Mouse (Mus musculus) hindlimb bud, embryonic 11.5 days (tissue): Measurements from ENCODE around the gene Tbc1d10c.
A peak's percentile ranks its signal among the peaks of the same experiment; 100 is the strongest.

Source experiments
- DNase-seq: peaks from one replicate; pipeline ENCODE4 v3.0.0-alpha.2; 2012; ENCODE audit warnings: low read depth, low spot score; ENCODE audit errors: extremely low spot score

Gene Tbc1d10c

DNA sequence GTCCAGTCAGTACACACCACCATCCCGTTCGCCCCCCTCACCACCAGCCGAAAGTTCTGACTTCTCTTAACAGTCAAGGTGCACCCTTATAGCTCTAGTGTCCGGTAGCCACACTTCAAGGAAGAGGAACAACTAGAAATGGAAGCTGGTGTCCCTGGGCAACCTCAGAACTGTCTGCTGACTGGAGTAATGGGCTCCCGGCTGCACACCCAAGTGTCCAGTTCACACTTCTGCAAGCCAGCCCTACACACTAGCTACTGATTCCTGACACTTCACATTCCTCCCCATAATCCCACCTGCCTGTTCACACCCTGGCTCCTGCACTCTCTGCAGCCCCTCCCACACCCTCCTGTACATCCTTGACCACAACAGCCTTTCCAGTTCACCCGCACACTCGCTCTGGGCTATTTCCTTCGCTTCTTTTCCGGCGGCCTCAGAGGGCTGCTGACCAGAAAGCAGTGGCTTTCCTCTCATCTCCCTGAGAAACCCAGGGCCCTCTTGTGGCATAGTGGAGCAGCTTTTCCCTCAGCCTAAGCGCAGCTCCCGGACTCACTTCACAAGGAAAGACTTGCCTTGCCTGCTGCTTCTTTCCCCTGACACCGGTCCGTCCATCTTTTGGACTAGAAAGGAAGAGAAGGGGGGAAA lies 25.1 kb upstream of the Tbc1d10c start:
- DNase-seq = no peak

DNA sequence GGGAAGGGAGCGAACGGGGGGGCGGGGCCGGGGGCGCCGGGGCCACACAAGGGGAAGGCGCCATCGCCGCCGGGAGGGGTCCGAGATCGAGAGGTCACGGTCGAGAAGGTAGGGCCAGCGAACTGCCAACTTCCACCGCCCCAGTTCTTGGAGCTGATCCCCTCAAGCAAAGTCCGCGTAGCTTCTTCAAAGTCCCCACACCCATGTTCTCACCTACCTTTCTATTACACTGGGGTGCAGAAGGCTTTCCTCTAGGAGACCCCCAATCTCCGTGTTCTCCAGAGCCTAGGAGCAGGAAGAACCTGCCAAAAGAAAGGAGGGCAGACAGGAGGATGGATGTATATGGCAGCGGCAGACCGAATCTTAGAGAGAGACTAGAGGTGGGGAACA lies 24.4 kb upstream of the Tbc1d10c start:
- no peak for DNase-seq

DNA sequence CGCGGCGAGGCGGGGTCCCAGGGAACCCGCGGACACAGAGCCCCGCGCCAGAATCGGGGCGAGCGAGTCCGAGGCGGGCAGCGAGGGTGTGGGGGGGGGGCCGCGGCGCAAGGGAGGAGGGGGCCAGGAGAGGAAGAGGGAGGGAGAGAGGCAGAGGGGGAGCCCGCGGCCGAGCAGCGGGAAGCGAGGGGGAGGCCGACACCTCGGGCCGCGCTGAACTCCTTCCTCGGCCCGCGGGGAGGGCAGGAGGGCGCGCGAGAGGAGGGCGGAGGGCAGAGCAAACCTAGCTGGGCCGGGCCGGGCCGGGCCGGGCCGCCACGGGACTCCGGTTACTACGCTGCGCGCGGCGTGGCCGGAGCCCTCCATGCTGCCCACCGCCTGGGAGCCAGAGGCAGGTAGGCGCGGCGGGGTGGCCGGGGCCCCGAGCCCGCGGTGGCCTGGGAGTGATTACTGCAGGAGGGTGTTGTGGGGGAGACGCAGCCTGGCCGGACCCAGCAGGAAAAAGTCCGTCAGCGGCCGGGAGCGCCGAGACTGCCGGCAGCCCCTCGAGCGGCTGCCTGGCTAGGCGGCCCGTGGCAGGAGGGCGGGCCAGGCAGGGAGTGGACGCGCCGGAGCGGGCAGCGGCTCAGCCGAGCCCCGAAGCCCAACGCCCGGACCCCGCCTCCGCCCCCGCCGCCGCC lies 23.8 kb upstream of the Tbc1d10c start:
- no peak for DNase-seq

DNA sequence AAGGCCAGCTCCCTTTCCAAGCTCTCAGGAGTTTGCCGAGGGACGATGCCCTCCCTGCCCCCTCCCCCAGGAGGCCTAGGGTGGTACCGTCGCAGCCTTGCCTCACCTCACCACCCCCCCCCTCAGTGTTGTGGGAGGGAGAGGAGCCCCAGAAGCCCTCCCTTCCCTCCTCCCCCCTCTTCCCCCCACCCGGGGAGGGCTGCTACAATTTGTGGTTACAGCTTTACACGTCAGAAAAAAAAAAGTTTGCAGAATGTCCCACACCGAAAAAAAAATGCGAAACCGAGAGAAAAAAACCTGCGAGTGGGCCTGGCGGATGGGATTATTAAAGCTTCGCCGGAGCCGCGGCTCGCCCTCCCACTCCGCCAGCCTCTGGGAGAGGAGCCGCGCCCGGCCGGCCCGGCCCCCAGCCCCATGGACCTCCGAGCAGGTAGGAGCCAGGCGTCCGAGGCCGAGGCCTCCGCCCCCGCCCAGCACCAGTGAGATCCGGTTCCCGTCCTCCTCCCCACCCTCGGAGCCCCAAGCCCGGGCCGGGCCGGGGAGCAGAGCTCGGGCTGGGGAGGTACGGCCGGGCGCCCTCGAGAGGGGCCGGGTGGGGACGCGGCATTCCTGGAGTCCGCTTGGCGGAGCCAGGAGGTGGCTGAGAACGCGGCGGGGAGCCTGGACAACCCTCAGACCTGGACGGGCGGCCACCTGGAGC lies 23.1 kb upstream of the Tbc1d10c start, which contains the start of the genes Clcf1 and AC109138.7:
Gene Clcf1, plus strand, starts transcription at position 168 of the 700 bp plus-strand sequence.
Gene AC109138.7, plus strand, starts transcription at position 287 of the 700 bp plus-strand sequence.
- DNase-seq = no peak

DNA sequence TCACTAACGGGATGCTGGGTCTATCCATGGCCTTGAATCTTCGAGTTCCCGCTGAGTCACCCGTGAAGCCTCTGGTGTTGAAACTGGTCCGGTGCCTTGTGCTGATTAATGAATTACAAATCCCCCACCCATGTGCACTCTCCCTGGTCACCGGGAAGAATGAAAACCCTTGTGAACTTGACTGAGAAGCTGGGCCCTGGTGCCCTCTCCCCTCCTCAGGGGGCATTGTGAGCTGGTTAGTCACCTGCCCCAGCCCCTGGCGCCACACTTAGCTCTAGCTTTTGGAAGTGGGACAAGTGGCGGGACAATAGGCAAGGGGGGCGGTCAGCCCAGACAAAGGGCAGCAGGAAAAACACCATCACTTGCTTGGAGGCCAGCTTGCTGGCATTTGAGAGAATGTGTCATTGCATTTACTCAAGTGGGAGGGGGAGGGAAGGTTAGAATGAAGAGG lies 22.5 kb upstream of the Tbc1d10c start:
- DNase-seq = no peak

DNA sequence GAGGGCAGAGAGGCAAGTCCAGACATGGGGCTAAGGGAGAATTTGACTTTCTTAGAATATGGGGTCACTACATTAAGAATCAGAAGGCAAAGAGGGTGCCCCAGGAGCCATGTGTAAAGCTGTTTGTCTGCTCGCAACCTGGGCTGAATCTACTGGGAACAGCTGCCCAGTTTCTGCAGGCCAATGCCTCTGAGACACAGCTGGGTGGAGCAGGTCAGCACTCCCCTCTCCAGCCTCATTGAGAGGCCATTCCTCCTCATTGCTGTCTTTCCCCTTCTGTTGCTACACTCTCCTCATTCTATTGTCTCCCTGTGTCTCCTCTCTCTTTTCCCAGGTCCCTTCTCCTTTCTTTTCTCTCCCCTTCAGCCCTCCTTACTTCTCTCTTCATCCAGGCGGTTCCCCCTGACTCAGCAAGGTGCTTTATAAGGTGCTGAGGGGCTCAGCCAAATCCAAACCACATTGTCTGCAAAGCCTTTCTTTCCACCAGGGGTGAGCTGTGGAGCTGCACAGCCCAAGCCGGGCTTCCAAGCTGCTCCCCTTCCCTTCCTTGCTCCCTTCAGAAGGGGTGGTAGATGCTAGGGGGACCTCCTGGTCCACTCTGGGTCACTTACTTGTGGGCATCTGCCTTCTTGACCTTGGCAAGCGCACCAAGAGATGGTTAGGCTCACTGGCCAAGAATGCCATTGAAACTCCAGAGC lies 21.0 kb upstream of the Tbc1d10c start:
- DNase-seq = no peak

DNA sequence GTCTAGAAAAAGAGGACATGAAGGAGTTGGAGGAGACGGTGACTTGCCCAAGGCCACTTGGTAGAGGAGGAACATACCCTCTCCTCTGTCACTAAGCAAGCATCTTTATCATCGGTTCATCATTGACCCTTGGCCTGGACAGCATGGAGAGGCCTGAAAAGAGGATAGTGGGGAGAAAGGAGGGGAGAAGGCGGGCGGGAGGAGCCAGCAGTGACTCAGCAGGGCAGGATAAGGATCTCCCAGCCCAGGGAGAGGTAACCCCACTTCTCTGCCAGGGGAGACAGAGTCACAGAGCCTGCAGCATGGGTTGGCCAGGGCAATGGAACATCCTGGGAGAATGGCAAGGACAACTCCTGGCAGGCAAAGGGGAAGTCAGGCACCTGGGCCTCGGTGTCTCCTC lies 17.5 kb upstream of the Tbc1d10c start:
- no peak for DNase-seq

DNA sequence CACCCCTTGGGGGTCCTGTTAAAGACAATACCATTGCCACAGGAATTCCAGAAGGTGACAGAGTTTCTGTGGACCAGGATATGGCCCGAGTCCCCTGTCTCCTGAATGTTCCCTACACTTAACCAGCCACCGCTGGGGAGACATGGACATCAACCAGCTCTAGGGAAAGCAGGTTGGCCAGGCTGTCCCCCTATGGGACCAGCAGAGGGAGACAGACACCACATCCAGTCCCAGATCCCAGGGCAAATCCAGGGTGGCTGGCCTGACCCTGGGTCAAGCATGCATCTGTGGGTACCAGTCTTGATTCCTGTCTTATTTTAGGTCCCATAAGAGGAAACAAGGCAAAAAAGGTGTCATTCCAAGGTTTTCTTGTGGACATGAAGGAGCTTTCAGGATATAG lies 15.9 kb upstream of the Tbc1d10c start:
- no peak for DNase-seq

DNA sequence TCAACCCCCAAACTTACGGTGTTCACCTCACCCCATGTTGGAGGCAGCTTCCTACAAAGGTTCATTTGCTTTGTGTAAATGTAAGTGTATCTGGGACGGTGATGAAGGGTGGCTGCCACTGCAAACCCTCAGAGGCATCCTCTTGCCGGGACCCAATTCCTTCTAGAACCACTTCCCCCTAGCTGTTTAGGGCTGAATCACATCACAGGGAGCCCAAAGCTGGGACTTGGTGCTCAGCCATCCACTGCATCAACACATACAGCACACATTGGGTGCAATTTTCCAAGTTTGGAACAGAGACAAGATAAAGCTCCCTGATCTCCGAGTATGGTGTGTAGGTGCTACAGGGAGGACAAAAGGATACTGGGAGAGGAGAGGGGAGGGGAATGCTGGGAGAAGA lies 13.8 kb upstream of the Tbc1d10c start:
- DNase-seq = no peak

DNA sequence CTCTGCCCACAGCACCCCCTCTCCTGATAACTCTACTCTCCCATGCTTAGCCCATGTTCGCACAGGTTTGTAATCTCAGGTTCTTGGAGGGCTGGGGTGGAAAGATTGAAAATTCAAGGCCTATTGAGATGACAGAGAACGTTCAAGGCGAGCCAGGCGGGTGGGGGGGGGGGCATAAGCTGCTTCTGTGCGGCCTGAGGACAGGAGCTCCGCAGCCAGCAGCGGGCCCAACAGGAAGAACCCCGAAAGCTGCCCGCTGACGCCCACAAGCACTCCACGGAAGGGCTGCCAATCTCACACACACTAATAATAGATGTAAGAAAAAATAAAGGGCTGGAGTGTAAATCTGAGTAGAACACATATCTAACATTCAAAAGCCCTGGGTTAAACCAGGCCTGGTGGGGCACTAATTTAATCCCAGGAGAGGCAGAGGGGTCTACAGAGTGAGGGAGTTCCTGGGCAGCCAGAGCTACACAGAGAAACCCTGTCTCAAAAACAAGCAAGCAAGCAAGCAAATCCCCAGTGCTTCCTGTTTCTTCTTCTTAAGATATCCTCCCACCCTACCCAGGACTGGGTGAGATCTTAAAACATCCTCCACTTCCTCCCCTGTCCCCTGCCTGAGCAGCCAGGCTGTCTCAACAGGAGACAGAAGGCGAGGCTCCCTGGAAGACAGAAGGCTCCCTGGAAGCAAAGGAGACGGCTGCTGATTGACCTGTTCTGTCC lies 12.7 kb upstream of the Tbc1d10c start:
- no peak for DNase-seq

DNA sequence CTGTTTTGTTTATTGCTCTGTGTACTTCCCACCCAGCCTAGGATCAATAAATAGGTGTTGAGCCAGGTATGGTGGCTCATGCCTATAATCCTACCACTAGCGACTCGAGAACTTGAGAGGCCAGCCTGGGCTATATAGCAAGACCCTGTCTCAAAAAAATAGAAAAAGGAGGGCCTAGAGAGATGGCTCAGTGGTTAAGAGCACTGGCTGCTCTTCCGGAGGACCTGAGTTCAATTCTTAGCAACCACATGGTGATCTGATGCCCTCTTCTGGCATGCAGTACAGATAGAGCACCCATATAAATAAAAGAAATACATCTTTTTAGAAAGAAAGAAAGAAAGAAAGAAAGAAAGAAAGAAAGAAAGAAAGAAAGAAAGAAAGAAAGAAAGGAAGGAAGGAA lies 12.1 kb upstream of the Tbc1d10c start:
- no peak for DNase-seq

DNA sequence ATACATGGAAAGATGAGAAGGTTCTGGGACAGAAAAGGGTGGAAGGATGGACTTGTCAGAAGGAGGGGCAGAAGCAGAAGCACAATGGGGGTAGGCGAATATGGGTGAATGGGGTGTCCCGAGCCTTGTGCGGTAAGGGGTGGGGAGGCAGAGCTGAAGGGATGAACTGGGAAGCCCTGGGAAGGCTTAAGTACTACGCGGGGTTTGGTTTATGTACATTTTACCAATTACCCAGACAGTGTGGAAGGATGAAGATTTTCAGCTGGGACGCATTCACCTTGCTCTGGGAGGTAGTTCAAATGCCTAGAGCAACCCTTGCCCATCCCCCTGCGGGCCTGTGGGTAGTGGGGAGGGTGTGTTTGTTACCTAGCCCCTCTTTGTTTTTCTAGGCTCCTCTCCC lies 11.1 kb upstream of the Tbc1d10c start:
- no peak for DNase-seq

DNA sequence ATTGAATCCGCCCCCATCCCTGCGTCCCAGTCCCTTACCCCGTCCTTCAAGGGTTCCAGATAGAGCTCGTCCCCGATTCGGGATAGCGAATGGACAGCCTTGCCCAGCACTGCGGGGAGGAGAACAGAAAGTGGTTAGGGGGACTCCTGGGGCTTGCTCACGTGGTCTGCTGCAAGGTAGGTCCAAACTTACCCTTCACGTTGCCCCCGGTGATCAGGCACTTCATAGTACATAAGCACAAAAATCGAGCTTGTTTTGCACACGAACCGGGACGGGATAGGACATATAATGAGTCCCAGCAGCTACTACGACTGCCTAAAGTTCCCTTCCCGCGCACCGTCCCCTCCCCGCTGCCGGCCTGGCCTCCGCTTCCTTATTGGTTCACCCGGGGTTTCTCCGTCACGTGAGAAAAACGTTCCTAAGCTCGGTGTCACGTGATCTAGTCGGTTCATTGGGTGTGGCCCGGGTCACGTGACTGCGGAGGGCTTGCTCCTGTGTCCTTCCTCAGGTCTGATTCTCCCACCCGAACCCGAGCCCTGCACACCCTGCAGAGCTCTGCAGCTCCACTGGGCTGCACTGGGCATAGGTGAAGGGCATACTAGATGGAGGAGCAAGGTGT lies 10.3 kb upstream of the Tbc1d10c start, which contains the start of gene Rad9a:
Gene Rad9a, minus strand, starts transcription at position 372 of the 619 bp plus-strand sequence.
- peak; percentile 94 for DNase-seq

DNA sequence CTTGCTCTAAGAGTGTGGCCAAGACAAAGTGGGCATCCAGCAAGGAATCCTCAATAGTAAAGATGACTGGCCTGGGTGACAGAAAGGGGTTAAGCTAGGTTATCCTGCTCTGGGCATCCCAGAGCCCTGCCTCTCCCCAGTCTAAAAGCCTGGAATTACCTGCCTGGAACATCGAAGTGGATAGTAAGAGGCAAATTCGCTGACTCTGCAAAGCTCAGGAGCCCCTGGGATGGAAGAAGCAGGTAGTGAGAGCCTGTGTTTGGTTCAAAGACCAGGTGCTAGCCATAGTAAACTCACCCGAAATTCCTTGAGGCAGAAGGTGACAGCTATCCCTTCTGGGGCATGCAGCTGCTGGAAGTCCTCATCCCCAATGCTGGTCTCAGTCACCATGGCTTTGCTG lies 6.1 kb upstream of the Tbc1d10c start:
- DNase-seq = no peak

DNA sequence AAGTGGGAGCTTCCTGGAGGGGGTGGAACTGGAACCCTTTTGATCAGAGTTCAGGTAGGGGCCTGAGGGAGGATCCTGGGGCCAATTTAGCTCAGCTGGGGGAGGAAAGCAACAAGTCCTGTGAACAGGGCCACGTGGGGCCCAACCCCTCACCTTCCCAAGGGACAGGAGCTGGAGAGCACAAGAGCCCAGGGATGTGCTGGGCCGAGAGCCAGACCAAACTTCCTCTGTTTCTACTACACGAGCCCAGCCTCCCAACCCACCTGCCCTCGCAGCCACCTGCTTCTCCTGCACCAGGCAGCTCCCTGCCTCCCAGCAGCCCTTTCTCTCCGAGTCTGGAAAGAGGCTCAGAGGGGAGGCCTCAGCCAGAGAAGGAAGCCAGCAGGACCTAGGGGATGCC lies 5.5 kb upstream of the Tbc1d10c start:
- no peak for DNase-seq

DNA sequence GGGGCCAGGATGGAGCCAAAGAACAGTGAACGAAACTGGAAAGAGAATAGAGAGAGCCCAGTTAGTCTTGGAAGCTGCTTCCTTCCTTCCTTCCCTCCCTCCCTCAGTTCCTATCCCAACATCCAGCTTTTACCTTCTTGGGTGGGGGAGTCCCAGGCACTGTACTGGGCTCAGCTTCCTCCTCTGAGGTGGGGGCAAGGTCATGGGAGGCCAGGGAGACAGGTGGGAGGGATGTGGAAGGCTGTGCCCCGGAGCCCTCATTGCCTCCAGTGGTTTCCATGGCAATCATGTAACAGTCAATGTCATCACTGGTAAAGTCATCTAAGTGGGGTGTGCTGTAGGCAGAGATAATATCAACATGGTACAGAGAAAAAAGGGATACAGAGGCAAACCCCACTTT lies 5.0 kb upstream of the Tbc1d10c start:
- DNase-seq = no peak

DNA sequence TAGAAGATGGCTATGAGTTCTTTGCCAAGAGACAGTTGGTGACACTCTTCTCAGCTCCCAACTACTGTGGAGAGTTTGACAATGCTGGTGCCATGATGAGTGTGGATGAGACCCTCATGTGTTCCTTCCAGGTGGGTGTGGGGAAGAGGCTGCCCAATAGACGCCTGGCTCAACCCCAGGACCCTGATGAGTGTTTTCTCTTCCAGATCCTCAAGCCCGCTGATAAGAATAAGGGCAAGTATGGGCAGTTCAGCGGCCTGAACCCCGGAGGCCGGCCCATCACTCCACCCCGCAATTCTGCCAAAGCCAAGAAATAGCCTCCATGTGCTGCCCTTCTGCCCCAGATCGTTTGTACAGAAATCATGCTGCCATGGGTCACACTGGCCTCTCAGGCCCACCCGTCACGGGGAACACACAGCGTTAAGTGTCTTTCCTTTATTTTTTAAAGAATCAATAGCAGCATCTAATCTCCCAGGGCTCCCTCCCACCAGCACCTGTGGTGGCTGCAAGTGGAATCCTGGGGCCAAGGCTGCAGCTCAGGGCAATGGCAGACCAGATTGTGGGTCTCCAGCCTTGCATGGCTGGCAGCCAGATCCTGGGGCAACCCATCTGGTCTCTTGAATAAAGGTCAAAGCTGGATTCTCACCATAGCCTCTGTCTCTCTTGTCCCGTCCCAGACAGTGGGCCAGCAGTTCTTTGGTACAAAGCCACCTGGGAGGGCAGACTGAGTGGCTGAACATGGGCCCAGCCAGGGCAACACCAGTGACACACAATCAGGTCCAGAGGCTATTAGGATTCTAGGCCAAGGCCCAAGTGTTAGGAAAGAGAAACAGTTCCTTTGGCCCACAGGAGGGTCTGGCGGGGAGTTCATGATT lies 3.9 kb upstream of the Tbc1d10c start:
- DNase-seq = no peak

DNA sequence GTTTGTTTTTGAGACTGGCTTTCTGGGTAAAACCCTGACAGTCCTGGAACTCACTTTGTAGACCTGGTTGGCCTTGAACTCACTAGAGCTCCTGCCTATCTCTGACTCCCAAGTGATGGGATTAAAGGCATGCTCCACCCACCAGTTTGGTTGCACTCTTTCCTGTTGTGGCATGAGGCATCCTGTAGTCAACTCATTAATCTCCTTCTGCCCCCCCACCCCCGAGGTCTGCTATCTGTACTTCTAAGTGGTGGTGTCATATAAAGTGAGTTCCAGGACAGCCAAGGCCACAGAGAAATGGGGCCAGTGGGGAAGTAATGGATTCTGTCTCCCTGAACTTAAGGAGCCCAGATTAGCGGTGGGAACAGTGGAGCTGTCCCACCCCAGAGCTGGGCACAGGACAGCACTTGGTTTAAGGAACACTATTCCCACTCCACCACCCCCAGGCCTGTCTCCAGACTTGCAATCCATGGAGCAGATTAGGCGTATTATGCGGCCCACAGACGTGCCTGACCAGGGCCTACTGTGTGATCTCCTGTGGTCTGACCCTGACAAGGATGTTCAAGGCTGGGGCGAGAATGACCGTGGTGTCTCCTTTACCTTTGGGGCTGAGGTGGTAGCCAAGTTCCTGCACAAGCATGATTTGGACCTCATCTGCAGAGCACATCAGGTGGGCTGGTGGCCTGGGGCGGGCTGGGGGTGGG lies 3.1 kb upstream of the Tbc1d10c start:
- DNase-seq = no peak

DNA sequence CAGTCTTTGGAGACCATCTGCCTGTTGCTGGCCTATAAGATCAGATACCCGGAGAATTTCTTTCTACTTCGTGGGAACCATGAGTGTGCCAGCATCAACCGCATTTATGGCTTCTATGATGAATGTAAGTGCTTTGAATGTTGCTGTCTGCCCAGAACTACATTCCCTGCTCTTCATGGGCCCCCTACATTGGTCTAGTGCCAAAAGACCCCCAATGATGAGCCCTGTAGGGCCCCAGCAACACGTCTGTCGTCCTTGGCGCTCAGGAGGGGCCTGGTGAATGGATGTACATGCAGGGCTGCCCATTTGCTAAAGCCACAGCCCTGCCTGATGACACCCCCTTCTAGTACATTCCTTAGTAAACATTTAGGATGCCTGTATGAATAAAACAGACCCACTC lies 2.0 kb upstream of the Tbc1d10c start:
- DNase-seq = no peak
